Comparison of ENCODE assay signal across 9 mouse cellular contexts in the genomic region with DNA sequence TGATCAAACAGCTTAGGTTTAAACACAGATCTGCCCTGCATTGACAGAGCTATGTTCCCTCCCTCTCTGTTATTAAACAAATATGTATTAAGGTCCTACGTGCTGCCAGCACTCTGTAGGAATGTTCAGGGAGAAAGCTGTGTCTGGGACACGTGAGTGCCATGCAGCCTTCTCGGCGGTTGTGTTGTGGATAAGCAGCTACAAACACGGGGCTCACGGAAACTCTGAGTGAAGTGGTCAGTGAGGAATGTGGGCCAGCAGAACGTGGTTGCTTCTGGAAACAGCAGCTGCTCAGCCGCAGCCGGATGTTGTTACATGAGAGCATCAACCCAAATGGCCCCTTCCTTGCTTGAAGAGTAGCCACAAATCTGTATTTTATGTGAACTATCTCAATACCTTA.
DNase-seq lines count a peak whose midpoint lies in the region; ATAC-seq and TF ChIP-seq lines count a peak whose summit lies in the region.
"Had no signal": no experiment of that assay in that cellular context is flagged by ENCODE, and none has a peak within 500 bp of the region (broad histone marks: within the 10 kb centered on the region; RNA-seq: fewer than 3 reads in every experiment).

No protein-coding gene starts in this region.

- no peaks in the 10 kb centered on the region for H3K9me3 ChIP-seq in kidney, embryonic 14.5 days (ENCODE audit: control insufficient read depth, low read length)
- no peaks in the 10 kb centered on the region for H3K9me3 ChIP-seq in heart, embryonic 12.5 days (replicated peaks)
- H3K9me3 ChIP-seq in lung, embryonic 14.5 days (ENCODE audit: low read depth, low read length), result no peaks in the 10 kb centered on the region
- no peaks in the 10 kb centered on the region for H3K9me3 ChIP-seq in stomach, postnatal 0 days (ENCODE audit: control insufficient read depth, low read length)
- H3K9me3 ChIP-seq: neural tube, embryonic 12.5 days had no signal

- WGBS in kidney, embryonic 14.5 days, result 69% methylated on average over 9 of the region's 9 CpGs
- 6% methylated on average over 9 of the region's 9 CpGs for WGBS in heart, embryonic 12.5 days
- 12% methylated on average over 9 of the region's 9 CpGs for WGBS in lung, embryonic 14.5 days
- WGBS in stomach, postnatal 0 days, result 15% methylated on average over 9 of the region's 9 CpGs

- intact Hi-C loops in left cerebral cortex, postnatal 25 days (cut with DNase I), result no loop called here
- intact Hi-C loops in left cerebral cortex, postnatal 36 days (cut with DNase I), result no loop called here

- H3K36me3 ChIP-seq in kidney, embryonic 14.5 days (ENCODE audit: control insufficient read depth, insufficient read depth, low read length), result no peaks in the 10 kb centered on the region
- no peaks in the 10 kb centered on the region for H3K36me3 ChIP-seq in heart, embryonic 12.5 days
- no peaks in the 10 kb centered on the region for H3K36me3 ChIP-seq in lung, embryonic 14.5 days (ENCODE audit: insufficient read depth)
- H3K36me3 ChIP-seq in stomach, postnatal 0 days (ENCODE audit: control insufficient read depth, insufficient read depth, low read length), result no peaks in the 10 kb centered on the region
- H3K36me3 ChIP-seq: neural tube, embryonic 12.5 days had no signal

- ATAC-seq in kidney, embryonic 14.5 days (ENCODE audit: low FRiP score, low TSS enrichment), result no peak
- ATAC-seq in heart, embryonic 12.5 days (ENCODE audit: insufficient number of reproducible peaks, low FRiP score), result peak; percentile 77
- peak; percentile 75 for ATAC-seq in lung, embryonic 14.5 days (ENCODE audit: insufficient read depth)
- peak; percentile 77 for ATAC-seq in stomach, postnatal 0 days (ENCODE audit: low FRiP score, low TSS enrichment)

- H3K27ac ChIP-seq in kidney, embryonic 14.5 days (ENCODE audit: low read depth, low read length), result no peak overlapping the region
- H3K27ac ChIP-seq in heart, embryonic 12.5 days (ENCODE audit: poor library complexity, severe bottlenecking), result peak overlapping the region; percentile 63
- H3K27ac ChIP-seq in lung, embryonic 14.5 days (ENCODE audit: low read depth), result peak overlapping the region; percentile 62
- H3K27ac ChIP-seq in stomach, postnatal 0 days (replicated peaks), result no peak overlapping the region; the same call in 1 of the 2 replicates
- H3K27ac ChIP-seq: neural tube, embryonic 12.5 days had no signal

- H3K4me2 ChIP-seq in kidney, embryonic 14.5 days (replicated peaks; ENCODE audit: low read depth, low read length), result no peak overlapping the region
- H3K4me2 ChIP-seq in heart, embryonic 12.5 days, result peak overlapping the region; percentile 31; the same call in 1 of the 2 replicates
- peak overlapping the region; percentile 20; the same call in 1 of the 2 replicates for H3K4me2 ChIP-seq in lung, embryonic 14.5 days
- no peak overlapping the region for H3K4me2 ChIP-seq in stomach, postnatal 0 days (replicated peaks; ENCODE audit: low read depth)
- H3K4me2 ChIP-seq: neural tube, embryonic 12.5 days had no signal

- no peak for TF ChIP-seq CTCF in lung, embryonic 14.5 days (IDR thresholded peaks at IDR 0.05; ENCODE audit: low read depth)
- TF ChIP-seq CTCF in stomach, postnatal 0 days (IDR thresholded peaks at IDR 0.05; ENCODE audit: low read depth), result no peak

- TF ChIP-seq EP300 in stomach, postnatal 0 days (optimal IDR thresholded peaks at IDR 0.05), result no peak

- no peaks in the 10 kb centered on the region for H3K27me3 ChIP-seq in kidney, embryonic 14.5 days (ENCODE audit: control insufficient read depth, insufficient read depth, low read length)
- H3K27me3 ChIP-seq in heart, embryonic 12.5 days (replicated peaks), result no peaks in the 10 kb centered on the region
- no peaks in the 10 kb centered on the region for H3K27me3 ChIP-seq in lung, embryonic 14.5 days (ENCODE audit: insufficient read depth, low read length)
- no peaks in the 10 kb centered on the region for H3K27me3 ChIP-seq in stomach, postnatal 0 days (ENCODE audit: control insufficient read depth, insufficient read depth, low read length)
- H3K27me3 ChIP-seq: neural tube, embryonic 12.5 days had no signal

- H3K4me1 ChIP-seq in kidney, embryonic 14.5 days (ENCODE audit: control insufficient read depth, insufficient read depth, low read length), result no peaks in the 10 kb centered on the region
- H3K4me1 ChIP-seq in heart, embryonic 12.5 days (replicated peaks), result peaks cover 42% of the 10 kb centered on the region
- H3K4me1 ChIP-seq in lung, embryonic 14.5 days (ENCODE audit: insufficient read depth), result peaks cover 7% of the 10 kb centered on the region; the same call in 1 of the 2 replicates
- 0 out of 2 replicates have a peak, but pooled peaks cover 3% of the 10 kb centered on the region for H3K4me1 ChIP-seq in stomach, postnatal 0 days (replicated peaks; ENCODE audit: control insufficient read depth, insufficient read depth)
- H3K4me1 ChIP-seq: neural tube, embryonic 12.5 days had no signal

- H3K4me3 ChIP-seq in kidney, embryonic 14.5 days (ENCODE audit: low read length), result no peak overlapping the region
- no peak overlapping the region for H3K4me3 ChIP-seq in heart, embryonic 12.5 days
- H3K4me3 ChIP-seq in lung, embryonic 14.5 days (ENCODE audit: low read depth, low read length), result no peak overlapping the region
- H3K4me3 ChIP-seq in stomach, postnatal 0 days (ENCODE audit: low read depth, low read length), result no peak overlapping the region
- H3K4me3 ChIP-seq: neural tube, embryonic 12.5 days had no signal

- no peak overlapping the region for H3K9ac ChIP-seq in kidney, embryonic 14.5 days (ENCODE audit: low read depth, low read length)
- no peak overlapping the region for H3K9ac ChIP-seq in heart, embryonic 12.5 days
- H3K9ac ChIP-seq in lung, embryonic 14.5 days, result no peak overlapping the region
- no peak overlapping the region for H3K9ac ChIP-seq in stomach, postnatal 0 days (ENCODE audit: low read length)
- H3K9ac ChIP-seq: neural tube, embryonic 12.5 days had no signal

- DNase-seq in kidney, adult 9 months, result peak; percentile 25
- peak; percentile 81 for DNase-seq in lung, embryonic 14.5 days
- DNase-seq in stomach, postnatal 0 days (ENCODE audit: low spot score), result peak; percentile 55
- no peak for DNase-seq in left cerebral cortex, postnatal 25 days (ENCODE audit: low spot score in 2 of 2)
- no peak for DNase-seq in left cerebral cortex, postnatal 36 days (ENCODE audit: low spot score in 2 of 2)
- no peak for DNase-seq in layer of hippocampus, postnatal 25 days (ENCODE audit: extremely low spot score in 1 of 2, low spot score in 1 of 2)

Comparison
In these comparisons a context has a peak if more than half of its experiments do, and no peak if none do; other contexts are left out.
1. DNase-seq: peak in kidney, adult 9 months (single experiment), lung, embryonic 14.5 days (single experiment) and stomach, postnatal 0 days (single experiment); none in left cerebral cortex, postnatal 25 days (0 of 2), left cerebral cortex, postnatal 36 days (0 of 2) and layer of hippocampus, postnatal 25 days (0 of 2).
2. H3K27ac ChIP-seq: peak in heart, embryonic 12.5 days (single experiment) and lung, embryonic 14.5 days (single experiment); none in kidney, embryonic 14.5 days (single experiment) and stomach, postnatal 0 days (single experiment).
3. H3K4me2 ChIP-seq: peak in heart, embryonic 12.5 days (single experiment) and lung, embryonic 14.5 days (single experiment); none in kidney, embryonic 14.5 days (single experiment) and stomach, postnatal 0 days (single experiment).